Mouse (Mus musculus) forebrain, embryonic 10.5 days (tissue): Measurements from ENCODE around the gene Nol8. TPM values are rescaled to one million over a fixed set of nuclear protein-coding genes. Genes with fewer than 3 reads are reported as not detected.

Experiments used
- DNase-seq: peaks from one replicate; pipeline ENCODE4 v3.0.0-alpha.2; 2017; ENCODE audit warnings: low spot score; ENCODE audit errors: extremely low spot score
- H3K27ac ChIP-seq: fragments of 300-500 bp; sonication (generic); 2 replicates; pipeline ENCODE4 v1.5.1; 2016; ENCODE audit warnings: mild to moderate bottlenecking
- H3K27me3 ChIP-seq: fragments of 300-500 bp; sonication (generic); 2 replicates; pipeline ENCODE4 v1.6.1; 2016; ENCODE audit warnings: mild to moderate bottlenecking; ENCODE audit not compliant: poor library complexity, severe bottlenecking
- H3K36me3 ChIP-seq: fragments of 300-500 bp; sonication (generic); replicated peaks from 2 replicates; pipeline ENCODE4 v1.6.1; 2016; ENCODE audit warnings: mild to moderate bottlenecking, moderate library complexity
- H3K4me1 ChIP-seq: fragments of 300-500 bp; sonication (generic); 2 replicates; pipeline ENCODE4 v1.6.1; 2016
- H3K4me3 ChIP-seq: fragments of 300-500 bp; sonication (generic); 2 replicates; pipeline ENCODE4 v1.5.1; 2016; ENCODE audit warnings: mild to moderate bottlenecking, moderate library complexity
- H3K9me3 ChIP-seq: fragments of 300-500 bp; sonication (generic); 2 replicates; pipeline ENCODE4 v1.6.1; 2016; ENCODE audit warnings: mild to moderate bottlenecking, moderate library complexity
- WGBS: fragments of 180-500 bp; shearing (Covaris S2); methylation state at CpG from one replicate; pipeline ENCODE4 v1.1.7; 2016; 5-methylcytosine and 5-hydroxymethylcytosine counted together
- polyA plus RNA-seq: library from polyadenylated mRNA; unstranded; fragments of >200 nt; fragmentation: Nextera tagmentation; extraction: Ambion mirVana; gene quantifications from 2 replicates; pipeline ENCODE4 v1.2.1, GENCODE M21; 2016

Gene Nol8
- polyA plus RNA-seq, 1 experiment from 2014 or later: 23.1 TPM

DNA sequence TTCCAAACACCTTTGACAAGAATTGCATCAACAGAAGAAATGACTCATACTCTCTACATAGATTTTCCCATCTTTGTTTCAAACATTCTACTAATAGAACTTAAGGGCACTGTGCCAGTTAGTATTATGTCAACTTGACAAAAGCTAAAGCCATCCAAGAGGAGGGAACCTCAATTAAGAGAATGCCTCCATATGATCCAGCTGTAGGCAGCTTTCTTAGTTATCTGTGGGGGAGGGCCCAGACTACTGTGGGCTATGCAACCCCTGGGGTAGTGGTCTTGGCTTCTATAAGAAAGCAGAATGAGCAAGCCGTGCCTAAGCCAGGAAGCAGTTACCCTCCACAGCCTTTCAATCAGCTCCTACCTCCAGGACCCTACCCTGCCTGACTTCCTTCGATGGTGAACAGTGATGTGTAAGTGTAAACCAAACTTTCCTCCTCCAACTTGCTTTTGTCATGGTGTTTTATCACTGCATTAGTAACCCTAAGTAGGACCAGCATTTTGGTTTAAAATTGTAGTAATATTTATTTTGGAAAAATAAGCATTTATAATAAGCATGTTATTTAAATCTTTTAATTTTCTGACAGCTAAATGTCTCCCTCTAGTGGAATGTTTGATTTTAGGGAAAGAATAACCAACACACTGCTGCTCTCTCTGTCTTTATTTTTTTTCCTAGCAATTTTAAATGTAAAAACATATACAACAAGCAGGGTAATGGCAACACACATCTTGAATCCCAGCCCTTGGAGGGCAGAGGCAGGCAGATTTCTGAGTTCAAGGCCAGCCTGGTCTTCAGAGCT, 7.9 kb upstream of the Nol8 start:
- H3K27me3 ChIP-seq: no peaks in the 10 kb centered on the region
- 81% methylated on average over 2 of the region's 2 CpGs for WGBS
- no peak overlapping the region for H3K27ac ChIP-seq
- no peak overlapping the region for H3K4me3 ChIP-seq
- H3K4me1 ChIP-seq: no peaks in the 10 kb centered on the region
- H3K36me3 ChIP-seq: peaks cover 17% of the 10 kb centered on the region
- no peak for DNase-seq
- no peaks in the 10 kb centered on the region for H3K9me3 ChIP-seq

DNA sequence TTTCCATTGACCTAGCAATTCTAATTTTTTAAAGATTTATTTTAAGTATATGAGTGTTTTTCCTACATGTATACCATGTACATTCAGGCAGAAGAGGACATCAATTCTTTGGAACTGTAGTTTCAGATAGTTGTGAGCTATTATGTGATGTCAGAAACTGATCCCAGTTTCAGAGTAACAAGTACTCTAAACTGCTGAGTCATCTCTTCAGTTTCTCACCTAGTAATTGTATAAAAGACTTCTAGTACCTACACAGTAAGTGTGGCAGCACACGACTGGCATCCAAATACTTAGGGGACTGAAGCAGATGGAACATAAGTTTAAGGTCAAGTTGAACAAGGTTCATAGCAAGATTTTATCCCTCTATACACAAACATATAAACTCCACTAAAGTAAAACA, 6.9 kb upstream of the Nol8 start:
- 89% methylated on average over 1 of the region's 1 CpGs for WGBS

DNA sequence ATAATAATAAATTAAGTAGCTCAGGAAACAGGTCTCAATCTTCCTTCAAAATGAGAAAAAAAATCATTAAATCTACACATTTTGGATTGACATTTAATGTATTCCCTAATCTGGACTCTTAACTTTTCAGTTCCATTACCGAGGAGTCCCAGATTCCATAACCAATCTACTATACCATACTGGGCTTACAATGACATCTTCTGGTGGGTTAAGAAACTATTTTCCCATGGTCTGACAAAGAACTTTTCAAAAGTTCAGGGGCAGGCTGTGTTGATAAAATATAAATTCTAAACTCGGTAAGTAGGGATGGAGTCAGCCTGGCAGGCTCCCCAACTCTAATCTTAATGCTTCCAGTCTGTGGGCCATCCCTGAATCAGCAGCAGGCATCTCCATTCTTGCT, 1.7 kb upstream of the Nol8 start:
- 52% methylated on average over 2 of the region's 2 CpGs for WGBS
- DNase-seq: no peak

More for the DNA sequence above, 6.9 kb upstream of the Nol8 start:
- Histone ChIP-seq H3K4me1 (peaks cover 3% of the 10 kb centered on the region; the same call in 1 of the 2 replicates), H3K9me3 (no peaks in the 10 kb centered on the region), H3K36me3 (peaks cover 15% of the 10 kb centered on the region), H3K4me3 (no peak overlapping the region), H3K27me3 (no peaks in the 10 kb centered on the region), H3K27ac (no peak overlapping the region)
- no peak for DNase-seq

DNA sequence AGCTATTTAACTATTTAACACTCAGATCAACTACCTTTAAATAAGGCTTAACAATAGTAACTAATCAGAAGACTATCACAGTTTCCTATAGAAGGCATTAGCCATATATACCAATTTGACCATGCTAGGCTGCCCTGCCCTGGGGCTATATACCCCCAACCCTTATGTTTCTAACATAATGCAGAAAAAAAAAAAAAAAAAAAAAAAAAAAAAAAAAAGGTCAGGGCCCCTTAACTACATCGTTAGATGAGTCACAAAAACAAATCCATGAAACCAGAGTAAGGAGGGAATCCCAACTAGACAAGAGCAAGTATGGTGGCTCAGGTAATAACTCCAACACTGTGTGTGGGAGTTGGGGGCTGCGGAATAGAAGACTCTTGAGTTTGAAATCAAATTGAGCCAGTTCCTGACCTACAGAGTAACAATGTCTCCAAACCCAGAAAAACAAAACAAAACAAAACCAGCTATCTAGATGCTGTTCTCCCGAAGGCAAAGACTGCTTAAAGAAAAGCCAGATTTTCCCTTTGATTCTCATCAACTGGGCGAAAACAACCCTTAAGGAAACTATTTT, 1.0 kb upstream of the Nol8 start:
- Histone ChIP-seq H3K27me3 (no peaks in the 10 kb centered on the region), H3K9me3 (no peaks in the 10 kb centered on the region), H3K4me1 (peaks cover 22% of the 10 kb centered on the region), H3K4me3 (peak overlapping the region; percentile 86), H3K27ac (peak overlapping the region; percentile 87), H3K36me3 (peaks cover 23% of the 10 kb centered on the region)
- DNase-seq: no peak
- 4% methylated on average over 4 of the region's 4 CpGs for WGBS

More for the DNA sequence above, 1.7 kb upstream of the Nol8 start:
- no peaks in the 10 kb centered on the region for H3K27me3 ChIP-seq
- H3K4me3 ChIP-seq: peak overlapping the region; percentile 86
- peaks cover 22% of the 10 kb centered on the region for H3K4me1 ChIP-seq
- no peaks in the 10 kb centered on the region for H3K9me3 ChIP-seq
- H3K36me3 ChIP-seq: peaks cover 20% of the 10 kb centered on the region
- no peak overlapping the region for H3K27ac ChIP-seq

DNA sequence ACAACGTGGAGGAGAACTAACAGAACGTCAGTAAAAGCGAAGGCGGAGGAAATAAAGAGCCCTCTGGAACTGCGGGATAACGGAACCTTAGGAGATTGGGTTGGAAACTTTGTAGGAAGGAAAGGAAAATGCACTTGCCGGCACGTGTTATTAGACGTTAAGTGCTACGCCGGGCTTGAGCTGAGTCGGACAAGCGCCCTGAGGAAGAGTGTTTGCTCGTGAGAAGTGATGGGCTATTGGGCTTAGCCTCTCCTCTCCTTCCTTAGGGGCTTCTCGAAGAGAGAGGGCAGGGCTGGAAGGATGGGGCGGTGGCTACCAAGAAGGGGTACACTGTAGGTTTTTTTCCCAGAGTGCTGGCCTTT, 283 bp downstream of the Nol8 start:
- H3K4me3 ChIP-seq: peak overlapping the region; percentile 86
- peaks cover 22% of the 10 kb centered on the region for H3K4me1 ChIP-seq
- H3K27ac ChIP-seq: peak overlapping the region; percentile 87
- WGBS: under 1% methylated on average over 16 of the region's 16 CpGs
- no peak for DNase-seq
- peaks cover 33% of the 10 kb centered on the region for H3K36me3 ChIP-seq
- no peaks in the 10 kb centered on the region for H3K9me3 ChIP-seq
- no peaks in the 10 kb centered on the region for H3K27me3 ChIP-seq

DNA sequence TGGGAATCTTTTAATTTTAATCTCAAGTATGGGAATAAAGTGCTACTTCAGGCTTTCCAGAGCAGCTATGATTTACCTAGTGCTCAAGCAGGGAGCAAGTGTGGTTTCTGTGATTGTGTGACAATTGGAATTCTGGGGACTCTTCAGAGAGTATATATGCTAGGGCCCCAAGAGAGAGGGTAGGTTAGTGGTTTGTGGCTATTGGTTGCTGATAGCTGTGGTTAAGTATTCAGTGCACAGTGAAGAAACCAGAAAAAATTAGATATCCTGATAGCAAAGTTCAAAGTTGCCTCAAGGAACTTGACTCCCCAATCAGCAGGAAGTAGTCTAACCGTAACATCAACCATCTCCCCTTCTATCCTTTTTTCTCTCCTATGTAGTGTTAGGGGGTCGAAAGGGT, 24.9 kb downstream of the Nol8 start:
- peaks cover 10% of the 10 kb centered on the region for H3K4me1 ChIP-seq

DNA sequence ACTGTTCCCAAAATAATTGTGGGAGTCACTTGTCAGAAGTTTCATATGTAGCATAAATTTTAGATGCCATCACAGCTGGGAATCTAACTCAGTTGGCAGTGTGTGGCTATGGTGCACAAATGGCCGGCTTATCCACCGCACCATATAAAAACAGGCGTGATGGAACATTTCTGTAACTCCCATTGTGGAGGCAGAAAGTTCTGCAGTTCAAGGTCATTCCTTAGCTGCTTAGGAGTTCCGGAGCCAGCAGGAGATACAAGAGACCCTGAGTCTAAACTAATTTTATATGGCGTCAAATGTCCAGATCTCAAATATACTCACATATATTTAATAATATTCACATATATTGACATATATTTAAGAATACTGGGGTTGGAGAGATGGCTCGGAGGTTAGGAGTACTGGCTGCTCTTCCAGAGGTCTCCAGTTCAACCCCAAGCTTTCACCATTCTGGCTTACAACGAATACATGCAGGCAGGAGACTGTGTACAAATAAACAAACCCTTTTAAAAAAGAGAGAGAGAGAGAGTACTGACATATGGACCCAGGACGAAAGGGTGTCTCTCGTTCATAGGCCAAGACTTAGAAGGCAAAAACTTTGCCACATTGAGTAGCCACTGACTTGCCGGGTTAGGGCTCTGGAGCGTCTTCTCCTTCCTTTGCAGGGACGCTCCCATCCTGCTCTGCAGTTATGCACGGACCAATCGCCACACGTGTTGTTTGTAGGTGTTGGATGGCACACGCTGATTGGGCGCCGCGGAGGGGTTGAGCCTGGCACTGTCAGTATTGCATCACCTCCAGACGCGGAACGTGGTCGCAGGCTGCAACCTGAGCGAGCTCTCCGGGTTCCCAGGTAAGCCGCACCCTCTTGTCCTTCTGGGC, 28.7 kb downstream of the Nol8 start, which contains the start of gene Iars:
Gene Iars, plus strand, starts transcription at position 750 of the 882 bp plus-strand sequence.
- WGBS: 6% methylated on average over 26 of the region's 26 CpGs
- DNase-seq: peak; percentile 99
- peaks cover 25% of the 10 kb centered on the region for H3K4me1 ChIP-seq
- peaks cover 44% of the 10 kb centered on the region for H3K36me3 ChIP-seq
- peak within 1 kb of the TSS; percentile 86 for H3K27ac ChIP-seq
- no peaks in the 10 kb centered on the region for H3K9me3 ChIP-seq
- no peaks in the 10 kb centered on the region for H3K27me3 ChIP-seq
- H3K4me3 ChIP-seq: peak within 1 kb of the TSS; percentile 73

More for the DNA sequence above, 24.9 kb downstream of the Nol8 start:
- DNase-seq: no peak
- whole genome bisulfite sequencing: 83% methylated on average over 2 of the region's 2 CpGs
- Histone ChIP-seq H3K27ac (no peak overlapping the region), H3K9me3 (no peaks in the 10 kb centered on the region), H3K27me3 (no peaks in the 10 kb centered on the region), H3K36me3 (peaks cover 67% of the 10 kb centered on the region), H3K4me3 (no peak overlapping the region)

DNA sequence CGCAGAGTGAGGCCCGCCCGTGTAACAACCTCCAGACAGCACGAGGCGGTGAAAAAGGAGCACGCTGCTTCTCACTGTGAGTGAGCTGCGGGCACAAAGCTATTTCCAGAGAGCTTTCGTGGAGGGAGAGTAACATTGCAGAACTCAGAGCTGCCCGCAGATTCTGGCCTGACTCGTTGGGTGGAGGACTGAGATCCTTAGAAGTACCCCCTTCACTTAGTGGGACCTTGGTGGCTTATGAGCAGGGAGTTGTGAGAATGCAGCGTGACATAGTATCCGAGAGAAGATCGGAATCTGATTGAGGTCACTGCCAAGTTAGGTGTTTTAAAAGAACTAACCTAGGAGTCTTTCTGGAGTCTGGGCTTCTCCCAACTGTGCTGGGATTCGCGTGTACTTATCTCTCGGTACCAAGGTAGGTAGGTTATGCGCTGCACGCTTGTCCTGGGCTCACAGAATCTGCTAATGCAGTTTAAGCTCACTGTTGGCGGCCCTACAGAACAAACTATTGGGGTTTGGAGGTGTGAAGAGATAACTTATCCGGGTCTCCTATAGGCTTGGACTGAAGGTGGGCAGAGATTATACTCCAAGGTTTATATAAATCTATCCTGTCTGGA, 29.5 kb downstream of the Nol8 start:
- under 1% methylated on average over 20 of the region's 20 CpGs for WGBS
- H3K36me3 ChIP-seq: peaks cover 38% of the 10 kb centered on the region
- H3K4me1 ChIP-seq: peaks cover 25% of the 10 kb centered on the region
- no peaks in the 10 kb centered on the region for H3K9me3 ChIP-seq
- no peaks in the 10 kb centered on the region for H3K27me3 ChIP-seq
- no peak for DNase-seq
- H3K27ac ChIP-seq: peak overlapping the region; percentile 86
- peak overlapping the region; percentile 73 for H3K4me3 ChIP-seq

DNA sequence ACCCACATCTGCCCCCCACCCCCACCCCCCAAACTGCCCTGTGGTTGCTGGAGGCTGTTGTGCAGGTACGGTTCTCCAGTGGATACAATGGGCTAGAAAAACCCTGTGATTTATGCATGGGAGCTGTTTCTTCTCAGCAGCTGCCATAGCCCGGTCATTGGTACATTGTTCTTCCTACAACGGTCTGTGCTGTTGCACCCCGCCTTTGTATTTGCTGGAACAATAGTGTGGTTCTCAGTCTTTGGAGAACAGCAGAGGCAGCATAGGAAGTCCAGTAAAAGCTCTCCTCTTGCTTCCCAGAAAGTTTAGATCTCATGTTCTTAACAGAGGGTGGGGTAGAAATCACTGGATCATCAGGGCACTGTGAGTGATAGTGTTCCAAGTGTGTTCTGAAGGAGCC, 31.4 kb downstream of the Nol8 start:
- no peak overlapping the region for H3K27ac ChIP-seq
- 83% methylated on average over 4 of the region's 4 CpGs for WGBS

DNA sequence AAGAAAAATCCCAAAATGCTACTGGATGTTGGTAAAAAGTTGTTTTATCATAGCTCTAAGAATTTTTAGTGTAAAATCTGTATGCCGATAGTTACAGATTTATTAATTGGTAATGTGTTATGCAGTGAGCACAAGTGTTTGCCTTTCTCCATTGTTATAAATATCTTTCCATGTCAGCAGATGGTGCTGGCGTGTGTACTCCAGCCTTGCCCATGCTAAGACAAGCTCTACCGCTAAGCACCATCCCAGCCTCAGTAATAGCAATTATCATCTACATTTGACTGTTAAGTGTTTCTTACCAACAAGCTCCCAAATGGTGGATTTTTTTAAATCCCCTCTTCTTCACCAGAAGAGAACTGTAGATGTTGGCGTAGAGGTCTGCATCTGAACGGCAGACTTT, 38.2 kb downstream of the Nol8 start:
- no peak for DNase-seq
- H3K36me3 ChIP-seq: peaks cover 64% of the 10 kb centered on the region
- no peak overlapping the region for H3K4me3 ChIP-seq
- H3K27ac ChIP-seq: no peak overlapping the region
- 94% methylated on average over 5 of the region's 5 CpGs for WGBS
- H3K27me3 ChIP-seq: no peaks in the 10 kb centered on the region
- no peaks in the 10 kb centered on the region for H3K9me3 ChIP-seq
- H3K4me1 ChIP-seq: no peaks in the 10 kb centered on the region

More for the DNA sequence above, 31.4 kb downstream of the Nol8 start:
- Histone ChIP-seq H3K27me3 (no peaks in the 10 kb centered on the region), H3K4me1 (peaks cover 25% of the 10 kb centered on the region), H3K36me3 (peaks cover 39% of the 10 kb centered on the region), H3K4me3 (peak overlapping the region; percentile 73; the same call in 1 of the 2 replicates), H3K9me3 (no peaks in the 10 kb centered on the region)
- DNase-seq: no peak

DNA sequence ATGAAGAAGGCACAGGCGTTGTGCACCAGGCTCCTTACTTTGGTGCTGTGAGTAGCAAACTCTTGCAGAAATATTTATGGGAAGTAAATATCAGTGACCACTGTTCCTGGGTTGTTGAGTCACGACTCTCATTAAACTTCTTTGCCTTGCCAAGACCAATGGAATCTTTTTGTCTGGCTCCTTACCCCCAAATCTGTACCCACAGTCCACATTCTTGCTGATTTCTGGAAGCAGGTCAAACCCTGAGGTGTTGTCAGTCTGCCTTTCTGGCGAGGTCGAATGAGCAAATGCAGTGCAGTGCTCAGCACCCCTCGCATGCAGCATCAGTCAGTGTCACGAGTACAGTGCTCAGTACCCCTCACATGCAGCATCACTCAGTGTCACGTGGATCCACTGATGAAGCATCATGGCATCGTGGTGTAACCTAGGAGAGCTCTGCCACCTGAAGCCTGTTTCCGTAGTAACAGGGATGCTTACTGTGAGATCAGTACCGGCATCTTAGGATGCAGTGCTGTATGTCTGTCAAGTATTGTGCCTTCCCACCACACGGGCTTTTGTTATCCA, 50.4 kb downstream of the Nol8 start:
- no peaks in the 10 kb centered on the region for H3K27me3 ChIP-seq
- DNase-seq: no peak
- WGBS: 93% methylated on average over 11 of the region's 11 CpGs
- no peak overlapping the region for H3K27ac ChIP-seq
- no peaks in the 10 kb centered on the region for H3K4me1 ChIP-seq
- H3K36me3 ChIP-seq: peaks cover 82% of the 10 kb centered on the region
- no peaks in the 10 kb centered on the region for H3K9me3 ChIP-seq
- no peak overlapping the region for H3K4me3 ChIP-seq

DNA sequence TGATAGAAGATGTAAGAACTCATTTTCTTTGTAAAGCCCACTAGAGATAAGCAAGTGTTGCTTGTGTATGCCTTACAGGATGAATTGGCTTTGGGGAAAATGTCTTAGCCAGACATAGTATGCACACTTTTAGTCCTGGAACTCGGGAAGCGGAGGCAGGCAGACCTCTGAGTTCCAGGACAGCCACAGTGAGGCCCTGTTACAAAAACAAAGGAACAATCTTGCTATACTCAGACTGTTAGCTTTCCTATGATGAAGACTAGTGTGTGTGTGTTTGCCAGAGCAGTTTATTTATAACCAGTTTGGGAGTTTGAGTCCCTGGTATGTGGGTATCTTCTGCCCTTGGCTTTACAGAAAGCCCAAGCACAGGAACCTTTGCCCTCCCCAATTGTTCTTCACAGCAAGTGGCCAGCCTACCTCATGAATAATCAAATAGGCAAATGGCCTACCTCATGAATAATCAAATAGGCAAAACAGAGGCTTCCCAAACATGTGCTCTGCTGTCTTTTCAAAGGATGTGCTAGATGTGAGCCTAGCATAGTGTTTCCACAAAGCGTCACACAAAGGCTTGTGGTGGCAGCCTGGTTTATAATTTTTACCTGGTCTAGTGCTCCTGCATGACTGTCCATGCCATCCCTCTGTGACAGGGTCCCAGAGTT, 53.3 kb downstream of the Nol8 start:
- H3K4me1 ChIP-seq: no peaks in the 10 kb centered on the region
- no peaks in the 10 kb centered on the region for H3K27me3 ChIP-seq
- DNase-seq: no peak
- peaks cover 100% of the 10 kb centered on the region for H3K36me3 ChIP-seq
- 94% methylated on average over 3 of the region's 3 CpGs for WGBS
- no peak overlapping the region for H3K4me3 ChIP-seq
- no peaks in the 10 kb centered on the region for H3K9me3 ChIP-seq
- H3K27ac ChIP-seq: no peak overlapping the region
